Mouse (Mus musculus): ENCODE measurements around the gene Arhgef11. TPM values are rescaled to one million over a fixed set of nuclear protein-coding genes. Genes with fewer than 3 reads are reported as not detected.

Gene Arhgef11
- total and polyA plus RNA-seq, 2 experiments from 2014 or later = 16.4 to 67.5 TPM

- Histone ChIP-seq H3K27ac (ENCODE audit: low read depth, low read length) (no peak overlapping the region), H3K4me1 (ENCODE audit: insufficient read depth, low read length) (no peaks in the 10 kb centered on the region), H3K4me2 (ENCODE audit: low read depth, low read length, poor library complexity, severe bottlenecking) (no peak overlapping the region), H3K9ac (replicated peaks; ENCODE audit: low read length, poor library complexity, severe bottlenecking) (no peak overlapping the region), H3K36me3 (ENCODE audit: insufficient read depth, low read length) (peaks cover 93% of the 10 kb centered on the region), H3K27me3 (ENCODE audit: insufficient read depth, low read length) (no peaks in the 10 kb centered on the region), H3K9me3 (ENCODE audit: low read length) (no peaks in the 10 kb centered on the region), H3K4me3 (ENCODE audit: low read depth, low read length) (no peak overlapping the region)
- no peak for TF ChIP-seq CTCF (IDR thresholded peaks at IDR 0.05)
- no peak for DNase-seq (ENCODE audit: low spot score)
- no peak for ATAC-seq (ENCODE audit: low FRiP score)
- WGBS = 98% methylated on average over 16 of the region's 16 CpGs
Observed at GRCm38 (mm10) chr3:87725396-87726160, 108.2 kb downstream of the Arhgef11 start.

GRCm38 (mm10) chr3:87726191-87726590 lies 108.8 kb downstream of the Arhgef11 start:
- Histone ChIP-seq H3K4me3 (ENCODE audit: low read depth, low read length) (no peak overlapping the region), H3K27ac (ENCODE audit: low read depth, low read length) (no peak overlapping the region), H3K27me3 (ENCODE audit: insufficient read depth, low read length) (no peaks in the 10 kb centered on the region), H3K36me3 (ENCODE audit: insufficient read depth, low read length) (peaks cover 91% of the 10 kb centered on the region), H3K9me3 (ENCODE audit: low read length) (no peaks in the 10 kb centered on the region), H3K4me1 (ENCODE audit: insufficient read depth, low read length) (no peaks in the 10 kb centered on the region), H3K4me2 (ENCODE audit: low read depth, low read length, poor library complexity, severe bottlenecking) (no peak overlapping the region), H3K9ac (replicated peaks; ENCODE audit: low read length, poor library complexity, severe bottlenecking) (no peak overlapping the region)
- 96% methylated on average over 7 of the region's 7 CpGs for WGBS
- TF ChIP-seq CTCF (IDR thresholded peaks at IDR 0.05) = no peak
- no peak for ATAC-seq (ENCODE audit: low FRiP score)
- DNase-seq (ENCODE audit: low spot score) = no peak

GRCm38 (mm10) chr3:87728696-87729095 lies 111.3 kb downstream of the Arhgef11 start:
- TF ChIP-seq CTCF (IDR thresholded peaks at IDR 0.05) = no peak
- Histone ChIP-seq H3K27me3 (ENCODE audit: insufficient read depth, low read length) (no peaks in the 10 kb centered on the region), H3K4me3 (ENCODE audit: low read depth, low read length) (no peak overlapping the region), H3K36me3 (ENCODE audit: insufficient read depth, low read length) (peaks cover 91% of the 10 kb centered on the region), H3K4me2 (ENCODE audit: low read depth, low read length, poor library complexity, severe bottlenecking) (no peak overlapping the region), H3K27ac (ENCODE audit: low read depth, low read length) (no peak overlapping the region), H3K9me3 (ENCODE audit: low read length) (no peaks in the 10 kb centered on the region), H3K9ac (replicated peaks; ENCODE audit: low read length, poor library complexity, severe bottlenecking) (no peak overlapping the region), H3K4me1 (ENCODE audit: insufficient read depth, low read length) (no peaks in the 10 kb centered on the region)
- 93% methylated on average over 6 of the region's 6 CpGs for WGBS
- no peak for ATAC-seq (ENCODE audit: low FRiP score)
- no peak for DNase-seq (ENCODE audit: low spot score)

GRCm38 (mm10) chr3:87733098-87733497 lies 115.7 kb downstream of the Arhgef11 start:
- H3K36me3 ChIP-seq (ENCODE audit: insufficient read depth, low read length) = peaks cover 91% of the 10 kb centered on the region
- WGBS = 86% methylated on average over 4 of the region's 4 CpGs
- H3K4me1 ChIP-seq (ENCODE audit: insufficient read depth, low read length) = no peaks in the 10 kb centered on the region
- no peak for TF ChIP-seq CTCF (IDR thresholded peaks at IDR 0.05)
- no peak overlapping the region for H3K4me2 ChIP-seq (ENCODE audit: low read depth, low read length, poor library complexity, severe bottlenecking)
- no peaks in the 10 kb centered on the region for H3K27me3 ChIP-seq (ENCODE audit: insufficient read depth, low read length)
- DNase-seq (ENCODE audit: low spot score) (no peak), ATAC-seq (ENCODE audit: low FRiP score) (no peak)
- H3K9me3 ChIP-seq (ENCODE audit: low read length) = no peaks in the 10 kb centered on the region
- no peak overlapping the region for H3K9ac ChIP-seq (replicated peaks; ENCODE audit: low read length, poor library complexity, severe bottlenecking)
- no peak overlapping the region for H3K27ac ChIP-seq (ENCODE audit: low read depth, low read length)
- H3K4me3 ChIP-seq (ENCODE audit: low read depth, low read length) = no peak overlapping the region

GRCm38 (mm10) chr3:87733984-87734761 lies 116.8 kb downstream of the Arhgef11 start:
- no peak for DNase-seq (ENCODE audit: low spot score)
- no peaks in the 10 kb centered on the region for H3K4me1 ChIP-seq (ENCODE audit: insufficient read depth, low read length)
- H3K27me3 ChIP-seq (ENCODE audit: insufficient read depth, low read length) = no peaks in the 10 kb centered on the region
- H3K36me3 ChIP-seq (ENCODE audit: insufficient read depth, low read length) = peaks cover 88% of the 10 kb centered on the region
- H3K9ac ChIP-seq (replicated peaks; ENCODE audit: low read length, poor library complexity, severe bottlenecking) = no peak overlapping the region
- no peak overlapping the region for H3K4me3 ChIP-seq (ENCODE audit: low read depth, low read length)
- H3K9me3 ChIP-seq (ENCODE audit: low read length) = no peaks in the 10 kb centered on the region
- no peak for TF ChIP-seq CTCF (IDR thresholded peaks at IDR 0.05)
- no peak overlapping the region for H3K4me2 ChIP-seq (ENCODE audit: low read depth, low read length, poor library complexity, severe bottlenecking)
- ATAC-seq (ENCODE audit: low FRiP score) = no peak
- no peak overlapping the region for H3K27ac ChIP-seq (ENCODE audit: low read depth, low read length)
- 81% methylated on average over 11 of the region's 11 CpGs for WGBS

- Histone ChIP-seq H3K4me3 (ENCODE audit: low read depth, low read length) (no peak overlapping the region), H3K36me3 (ENCODE audit: insufficient read depth, low read length) (peaks cover 81% of the 10 kb centered on the region), H3K4me2 (ENCODE audit: low read depth, low read length, poor library complexity, severe bottlenecking) (no peak overlapping the region), H3K27ac (ENCODE audit: low read depth, low read length) (no peak overlapping the region), H3K9me3 (ENCODE audit: low read length) (no peaks in the 10 kb centered on the region), H3K27me3 (ENCODE audit: insufficient read depth, low read length) (no peaks in the 10 kb centered on the region), H3K9ac (replicated peaks; ENCODE audit: low read length, poor library complexity, severe bottlenecking) (no peak overlapping the region), H3K4me1 (ENCODE audit: insufficient read depth, low read length) (no peaks in the 10 kb centered on the region)
- no peak for ATAC-seq (ENCODE audit: low FRiP score)
- 89% methylated on average over 9 of the region's 9 CpGs for WGBS
- no peak for DNase-seq (ENCODE audit: low spot score)
- TF ChIP-seq CTCF (IDR thresholded peaks at IDR 0.05) = no peak
Observed at GRCm38 (mm10) chr3:87735335-87735734, 118.0 kb downstream of the Arhgef11 start.

Data from midbrain, postnatal 0 days (tissue).